Mouse (Mus musculus) neural tube, embryonic 10.5 days (tissue): ENCODE data around the gene Ankrd39.
A peak's percentile ranks its signal among the peaks of the same experiment; 100 is the strongest.

Experiments
- DNase-seq: peaks from one replicate; pipeline ENCODE4 v3.0.0-alpha.2; 2017; ENCODE audit warnings: low spot score; ENCODE audit errors: extremely low spot score

Ankrd39 gene

GRCm38 (mm10) chr1:36530962-36531361, 16.3 kb downstream of the Ankrd39 start:
- DNase-seq, result no peak

GRCm38 (mm10) chr1:36530485-36530884, 16.8 kb downstream of the Ankrd39 start:
- no peak for DNase-seq

GRCm38 (mm10) chr1:36529875-36530274, 17.4 kb downstream of the Ankrd39 start:
- no peak for DNase-seq

- no peak for DNase-seq
These were observed 18.0 kb downstream of the Ankrd39 start for GRCm38 (mm10) chr1:36529274-36529673.

- DNase-seq, result no peak
These were observed 18.9 kb downstream of the Ankrd39 start for GRCm38 (mm10) chr1:36528351-36528750.

GRCm38 (mm10) chr1:36526903-36527302, 20.3 kb downstream of the Ankrd39 start:
- DNase-seq, result no peak

- DNase-seq, result no peak
These were observed 21.5 kb downstream of the Ankrd39 start for GRCm38 (mm10) chr1:36525774-36526173.

- DNase-seq, result no peak
These were observed 23.2 kb downstream of the Ankrd39 start for GRCm38 (mm10) chr1:36524058-36524457.

GRCm38 (mm10) chr1:36523332-36524013, 23.8 kb downstream of the Ankrd39 start:
- no peak for DNase-seq

- DNase-seq, result no peak
These were observed 25.0 kb downstream of the Ankrd39 start for GRCm38 (mm10) chr1:36522210-36522609.

- DNase-seq, result no peak
These were observed 27.6 kb downstream of the Ankrd39 start for GRCm38 (mm10) chr1:36519626-36520025.

- no peak for DNase-seq
These were observed 29.0 kb downstream of the Ankrd39 start for GRCm38 (mm10) chr1:36518259-36518658.

- no peak for DNase-seq
These were observed 33.5 kb downstream of the Ankrd39 start for GRCm38 (mm10) chr1:36513718-36514117.

- DNase-seq, result no peak
These were observed 33.9 kb downstream of the Ankrd39 start for GRCm38 (mm10) chr1:36513310-36513709.

GRCm38 (mm10) chr1:36512966-36513280, 34.3 kb downstream of the Ankrd39 start:
- DNase-seq, result no peak

- peak; percentile 69 for DNase-seq
These were observed 34.9 kb downstream of the Ankrd39 start for GRCm38 (mm10) chr1:36512089-36512965.

- peak; percentile 100 for DNase-seq
These were observed 35.8 kb downstream of the Ankrd39 start, which contains the start of gene Cnnm3 for GRCm38 (mm10) chr1:36511289-36512021. Gene Cnnm3 (plus strand): TSS chr1:36511867.

- no peak for DNase-seq
These were observed 39.0 kb downstream of the Ankrd39 start for GRCm38 (mm10) chr1:36508238-36508637.

- peak; percentile 81 for DNase-seq
These were observed 46.0 kb downstream of the Ankrd39 start for GRCm38 (mm10) chr1:36501261-36501660.

- no peak for DNase-seq
These were observed 49.9 kb downstream of the Ankrd39 start for GRCm38 (mm10) chr1:36497312-36497711.

- no peak for DNase-seq
These were observed 50.5 kb downstream of the Ankrd39 start for GRCm38 (mm10) chr1:36496719-36497118.

GRCm38 (mm10) chr1:36493299-36493698, 53.9 kb downstream of the Ankrd39 start:
- DNase-seq, result no peak
